Mouse (Mus musculus) liver, embryonic 12.5 days (tissue): ENCODE measurements around the gene Tarbp1. TPM values are rescaled to one million over a fixed set of nuclear protein-coding genes. Genes with fewer than 3 reads are reported as not detected.

ENCODE experiments used
- ATAC-seq: fragments of 200-750 bp; cut with Nextera tagmentation; 2 replicates; pipeline ENCODE4 v1.8.0; 2017; ENCODE audit warnings: moderate number of reproducible peaks, mild to moderate bottlenecking, moderate library complexity
- H3K27ac ChIP-seq: fragments of 300-500 bp; sonication (generic); 2 replicates; pipeline ENCODE4 v1.5.1; 2016; ENCODE audit warnings: mild to moderate bottlenecking
- H3K27me3 ChIP-seq: fragments of 300-500 bp; sonication (generic); replicated peaks from 2 replicates; pipeline ENCODE4 v1.6.1; 2016; ENCODE audit warnings: mild to moderate bottlenecking, moderate library complexity
- H3K36me3 ChIP-seq: fragments of 300-500 bp; sonication (generic); 2 replicates; pipeline ENCODE4 v1.6.1; 2016; ENCODE audit warnings: mild to moderate bottlenecking, moderate library complexity
- H3K4me1 ChIP-seq: fragments of 300-500 bp; sonication (generic); 2 replicates; pipeline ENCODE4 v1.6.1; 2016
- H3K4me2 ChIP-seq: fragments of 300-500 bp; sonication (generic); 2 replicates; pipeline ENCODE4 v1.6.1; 2016; ENCODE audit warnings: mild to moderate bottlenecking, moderate library complexity
- H3K4me3 ChIP-seq: fragments of 300-500 bp; sonication (generic); 2 replicates; pipeline ENCODE4 v1.5.1; 2016; ENCODE audit warnings: mild to moderate bottlenecking, moderate library complexity
- H3K9ac ChIP-seq: fragments of 300-500 bp; sonication (generic); 2 replicates; pipeline ENCODE4 v1.6.1; 2016; ENCODE audit warnings: mild to moderate bottlenecking, moderate library complexity
- H3K9me3 ChIP-seq: fragments of 300-500 bp; sonication (generic); replicated peaks from 2 replicates; pipeline ENCODE4 v1.6.1; 2016; ENCODE audit warnings: mild to moderate bottlenecking, moderate library complexity
- WGBS: fragments of 180-500 bp; shearing (Covaris S2); methylation state at CpG from one replicate; pipeline ENCODE4 v1.1.7; 2016; ENCODE audit not compliant: insufficient replicate concordance; 5-methylcytosine and 5-hydroxymethylcytosine counted together
- polyA plus RNA-seq: library from polyadenylated mRNA; unstranded; fragments of >200 nt; fragmentation: Nextera tagmentation; extraction: Ambion mirVana; gene quantifications from 2 replicates; pipeline ENCODE4 v1.2.1, GENCODE M21; 2016

Tarbp1 gene
- 3.3 and 3.4 TPM in 2 replicates for polyA plus RNA-seq

DNA sequence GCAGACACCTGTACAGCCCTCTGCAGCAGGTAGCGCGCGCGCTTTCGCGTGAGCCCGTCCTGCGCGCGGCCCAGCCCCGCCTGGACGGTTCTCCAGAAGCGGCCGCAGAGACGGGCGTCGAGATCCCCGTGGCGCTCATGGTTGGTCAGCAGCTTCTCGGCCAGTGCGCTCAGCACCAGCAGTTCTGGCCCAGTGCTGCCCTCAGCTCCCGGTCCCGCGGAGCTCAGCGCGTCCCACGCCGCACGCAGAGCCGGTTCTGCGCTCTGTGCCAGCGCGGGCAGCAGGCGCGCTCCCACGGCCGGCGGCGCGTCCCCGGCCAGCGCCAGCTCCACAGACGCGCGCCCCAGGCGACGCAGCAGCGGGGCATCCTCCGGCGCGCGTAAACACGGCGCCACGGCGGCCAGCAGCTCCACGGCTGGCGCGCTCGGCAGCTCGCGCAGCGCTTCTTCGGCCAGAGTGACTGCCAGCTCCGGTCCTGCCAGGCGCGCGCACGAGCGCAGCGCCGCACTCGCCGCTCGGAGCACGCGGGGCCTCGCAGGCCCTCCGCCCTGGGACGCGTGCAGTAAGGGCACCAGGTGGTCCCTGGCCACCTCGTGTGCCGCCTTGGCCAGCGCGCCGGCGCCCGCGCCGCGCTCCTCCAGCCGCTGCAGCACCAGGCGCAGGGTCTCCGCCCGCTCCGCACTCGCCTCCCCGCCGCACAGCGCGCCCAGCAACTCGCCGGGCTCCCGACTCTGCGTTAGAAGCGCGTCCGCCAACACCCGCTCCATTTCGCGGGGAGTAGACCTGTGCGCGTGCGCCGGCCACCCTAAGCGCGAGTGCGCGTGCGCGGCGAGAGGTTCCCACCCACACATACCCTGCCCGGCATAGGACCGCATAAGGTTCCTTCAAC lies at the start of gene Tarbp1:
Gene Tarbp1 (minus strand): TSS at position 767 of the 889 bp plus-strand sequence.
- peak within 1 kb of the TSS; percentile 94 for H3K4me2 ChIP-seq
- no peaks in the 10 kb centered on the region for H3K9me3 ChIP-seq
- under 1% methylated on average over 124 of the region's 124 CpGs for WGBS
- H3K4me1 ChIP-seq, result peaks cover 35% of the 10 kb centered on the region
- peak; percentile 86 for ATAC-seq
- H3K9ac ChIP-seq, result peak within 1 kb of the TSS; percentile 75
- H3K4me3 ChIP-seq, result peak within 1 kb of the TSS; percentile 78
- H3K27ac ChIP-seq, result peak within 1 kb of the TSS; percentile 71
- peaks cover 18% of the 10 kb centered on the region for H3K36me3 ChIP-seq
- peaks cover 33% of the 10 kb centered on the region for H3K27me3 ChIP-seq

DNA sequence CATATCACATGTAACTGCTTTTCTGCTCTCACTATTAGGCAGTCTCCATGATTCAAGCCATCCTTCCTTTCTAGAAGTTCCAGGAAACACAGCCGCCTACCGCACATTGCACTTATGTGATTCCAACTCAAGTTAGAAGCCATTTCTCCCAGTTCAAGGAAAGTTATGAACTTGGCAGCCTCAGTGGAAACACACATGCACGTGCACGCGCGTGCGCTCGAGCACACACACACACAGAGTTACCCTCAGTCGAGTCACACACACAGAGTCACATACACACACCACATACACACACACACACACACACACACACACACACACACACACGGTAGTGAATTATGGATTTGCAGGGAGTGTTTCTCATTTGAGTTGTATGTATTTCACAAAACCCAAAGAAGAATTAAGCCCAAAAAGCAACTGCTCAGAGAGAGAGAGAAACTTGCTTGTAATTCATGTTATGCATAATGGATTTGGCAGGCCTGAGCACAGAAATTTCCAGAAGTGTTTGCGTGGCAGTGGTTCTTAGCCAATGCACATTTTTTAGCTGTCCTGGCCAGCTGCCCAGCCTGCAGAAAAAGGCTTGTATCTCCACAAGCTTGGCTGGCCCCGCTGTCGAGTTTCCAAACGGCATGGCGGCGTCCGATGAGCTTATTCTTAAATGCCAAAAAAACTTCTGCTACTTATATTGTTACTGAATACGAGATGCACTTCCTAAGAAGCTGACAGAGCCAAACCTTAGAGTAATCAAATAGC lies 49.5 kb upstream of the Tarbp1 start:
- no peaks in the 10 kb centered on the region for H3K27me3 ChIP-seq
- no peak for ATAC-seq
- H3K9ac ChIP-seq, result no peak overlapping the region
- H3K36me3 ChIP-seq, result no peaks in the 10 kb centered on the region
- H3K9me3 ChIP-seq, result no peaks in the 10 kb centered on the region
- no peak overlapping the region for H3K4me2 ChIP-seq
- no peak overlapping the region for H3K4me3 ChIP-seq
- peaks cover 11% of the 10 kb centered on the region for H3K4me1 ChIP-seq
- WGBS, result 79% methylated on average over 18 of the region's 18 CpGs
- no peak overlapping the region for H3K27ac ChIP-seq

DNA sequence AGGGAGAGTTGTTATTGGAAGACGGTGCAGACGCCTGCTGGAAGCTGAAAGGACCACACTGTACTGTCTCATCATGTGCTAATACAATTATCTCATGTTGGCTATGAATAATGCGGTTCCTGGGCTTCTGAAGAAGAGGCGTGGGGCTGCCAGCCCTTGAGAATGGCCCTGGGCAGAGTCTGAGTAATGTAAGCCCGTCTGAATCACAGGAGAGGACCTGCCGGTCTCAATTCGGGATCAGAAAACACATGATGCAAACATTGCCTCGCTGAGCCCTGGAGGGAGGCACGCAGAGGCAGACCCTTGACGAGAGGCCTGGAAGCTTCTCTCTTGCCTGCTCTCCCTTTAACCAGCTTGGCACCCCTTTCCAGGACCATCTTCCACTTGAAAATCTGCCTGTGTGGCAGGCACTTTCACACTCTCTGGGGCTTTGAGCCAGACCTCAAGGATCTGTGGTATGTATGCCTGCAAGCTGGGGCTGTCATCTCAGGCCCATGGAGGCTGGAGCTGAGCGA lies 48.3 kb upstream of the Tarbp1 start:
- Histone ChIP-seq H3K36me3 (no peaks in the 10 kb centered on the region), H3K27me3 (no peaks in the 10 kb centered on the region), H3K4me2 (no peak overlapping the region), H3K27ac (no peak overlapping the region), H3K9me3 (no peaks in the 10 kb centered on the region), H3K4me1 (peaks cover 11% of the 10 kb centered on the region), H3K4me3 (no peak overlapping the region), H3K9ac (no peak overlapping the region)
- no peak for ATAC-seq
- 71% methylated on average over 11 of the region's 11 CpGs for whole genome bisulfite sequencing

DNA sequence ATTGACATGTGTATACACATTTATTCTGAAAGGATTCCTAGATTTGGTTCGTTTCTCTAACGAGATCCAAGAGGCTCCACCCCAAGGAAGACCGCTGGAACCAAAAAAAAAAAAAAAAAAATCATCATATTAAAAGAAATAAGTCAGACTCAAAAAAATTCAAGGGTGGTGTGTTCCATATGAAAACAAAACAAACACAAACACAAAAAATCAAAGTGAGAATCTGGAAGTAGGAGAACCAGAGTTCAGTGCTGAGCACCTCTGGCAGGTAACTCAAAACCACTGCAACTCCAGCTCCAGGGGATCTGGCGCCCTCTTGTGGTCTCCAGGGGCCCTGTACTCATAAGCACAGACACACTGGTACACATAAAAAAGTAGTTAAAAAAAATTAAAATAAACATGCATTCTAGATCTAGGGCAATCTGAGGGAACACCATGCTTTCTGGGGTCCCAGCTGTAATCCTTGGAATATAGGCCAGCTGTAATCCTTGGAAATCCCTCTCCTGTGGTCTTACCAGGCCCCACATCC lies 44.6 kb upstream of the Tarbp1 start:
- H3K4me2 ChIP-seq, result no peak overlapping the region
- no peak overlapping the region for H3K9ac ChIP-seq
- WGBS, result 75% methylated on average over 4 of the region's 4 CpGs
- H3K27ac ChIP-seq, result no peak overlapping the region
- ATAC-seq, result no peak
- H3K27me3 ChIP-seq, result peaks cover 8% of the 10 kb centered on the region; the same call in 1 of the 2 replicates
- H3K4me1 ChIP-seq, result peaks cover 14% of the 10 kb centered on the region
- H3K4me3 ChIP-seq, result no peak overlapping the region
- H3K36me3 ChIP-seq, result no peaks in the 10 kb centered on the region
- no peaks in the 10 kb centered on the region for H3K9me3 ChIP-seq

DNA sequence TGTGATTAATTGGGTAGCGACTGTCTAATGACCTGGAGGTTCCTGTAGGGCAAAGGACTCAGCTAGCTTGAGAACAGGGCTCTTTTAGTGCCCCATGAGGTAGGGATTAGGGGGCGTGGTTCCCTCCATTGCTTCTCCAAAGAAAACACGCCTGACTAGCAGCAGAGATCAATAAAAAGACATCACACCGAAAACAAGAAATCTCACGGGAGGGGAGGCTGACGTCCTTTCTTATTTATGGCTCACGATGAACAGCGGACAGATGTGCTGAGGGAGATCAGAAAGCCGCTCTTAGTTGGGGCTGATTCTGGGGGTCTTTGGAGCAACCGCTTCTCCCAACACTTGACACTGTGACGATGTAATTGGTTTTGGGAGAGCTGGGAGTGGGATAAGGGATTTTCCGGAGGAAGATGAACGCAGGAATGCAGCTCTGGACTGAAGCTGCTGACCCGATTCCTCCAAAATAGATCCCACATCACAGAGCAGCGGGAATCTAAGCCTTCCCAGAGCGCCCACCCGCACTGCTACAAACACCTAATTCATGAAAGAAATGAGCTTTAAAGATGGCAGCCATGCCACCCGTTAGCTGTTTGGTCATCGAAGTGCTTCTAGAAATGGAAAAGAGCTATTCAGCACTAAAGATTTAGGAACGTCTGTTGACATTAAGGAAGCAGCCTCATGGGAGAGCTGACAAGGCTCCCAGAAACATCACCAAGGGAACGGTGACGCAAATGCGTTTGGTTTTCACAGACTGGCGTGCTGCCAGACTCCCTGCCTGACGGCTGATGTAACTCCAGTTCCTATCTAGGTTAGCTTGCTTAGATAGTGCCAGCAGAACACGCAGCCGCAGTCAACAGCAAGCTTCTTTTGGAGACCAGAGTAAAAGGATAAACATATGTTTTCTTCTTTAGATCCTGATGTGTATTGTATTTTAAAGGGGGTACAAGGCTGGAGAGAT lies 42.0 kb upstream of the Tarbp1 start:
- H3K9ac ChIP-seq, result no peak overlapping the region
- 23% methylated on average over 27 of the region's 27 CpGs for WGBS

DNA sequence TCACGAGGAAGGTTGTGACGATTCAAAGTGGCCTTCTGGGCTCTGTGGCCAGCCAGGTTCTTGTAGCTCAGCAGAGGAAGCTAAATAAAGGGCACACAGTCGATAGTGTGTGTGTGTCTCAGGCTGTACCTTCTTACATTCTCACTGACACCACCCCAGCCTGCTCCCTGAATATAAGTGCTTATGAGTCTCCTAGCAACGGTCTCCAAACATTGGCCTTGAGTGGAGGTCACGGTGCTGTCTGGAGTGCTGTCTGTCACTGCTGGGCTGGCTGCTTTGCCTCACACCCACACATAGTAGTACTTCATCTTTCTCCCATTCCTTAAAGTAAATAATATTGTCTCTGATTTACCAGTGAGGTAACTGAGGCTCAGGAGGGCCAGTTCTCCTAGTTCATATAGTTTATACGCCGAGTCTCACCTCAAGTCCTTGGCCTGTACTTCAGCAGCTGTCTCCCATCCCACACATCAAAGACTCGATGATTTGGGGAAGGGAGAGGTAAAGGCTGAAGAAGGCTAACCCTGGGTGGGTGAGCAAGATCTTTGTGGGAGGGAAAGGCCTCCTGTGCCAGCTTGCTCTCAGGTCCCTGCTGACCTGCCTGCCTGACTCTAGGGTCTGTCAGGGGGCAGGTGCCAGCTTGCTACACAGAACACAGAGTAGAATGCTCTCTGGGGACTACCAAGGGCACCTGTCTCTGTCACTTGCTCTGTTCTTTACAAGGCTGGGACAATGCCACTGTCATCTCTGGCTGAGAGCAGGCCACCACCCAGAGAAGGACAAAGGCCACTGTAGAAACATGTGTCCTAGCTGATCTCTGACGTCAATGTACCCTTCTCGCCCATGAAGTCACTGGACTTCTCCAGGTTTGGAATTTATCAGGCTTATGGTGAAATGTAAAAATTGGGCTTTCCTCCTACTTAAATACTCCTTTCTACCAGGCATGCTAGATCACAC lies 39.4 kb upstream of the Tarbp1 start:
- H3K4me3 ChIP-seq, result no peak overlapping the region
- peaks cover 14% of the 10 kb centered on the region for H3K4me1 ChIP-seq
- H3K4me2 ChIP-seq, result no peak overlapping the region
- H3K9me3 ChIP-seq, result no peaks in the 10 kb centered on the region
- no peak overlapping the region for H3K27ac ChIP-seq
- H3K9ac ChIP-seq, result no peak overlapping the region
- whole genome bisulfite sequencing, result 60% methylated on average over 10 of the region's 10 CpGs
- H3K27me3 ChIP-seq, result peaks cover 8% of the 10 kb centered on the region; the same call in 1 of the 2 replicates
- H3K36me3 ChIP-seq, result no peaks in the 10 kb centered on the region
- ATAC-seq, result no peak

More for the DNA sequence above, 42.0 kb upstream of the Tarbp1 start:
- peaks cover 8% of the 10 kb centered on the region; the same call in 1 of the 2 replicates for H3K27me3 ChIP-seq
- H3K4me1 ChIP-seq, result peaks cover 14% of the 10 kb centered on the region
- 0 out of 2 replicates have a peak, but pooled peaks have one; percentile 37 for ATAC-seq
- H3K27ac ChIP-seq, result no peak overlapping the region
- peak overlapping the region; percentile 26 for H3K4me3 ChIP-seq
- H3K36me3 ChIP-seq, result no peaks in the 10 kb centered on the region
- no peaks in the 10 kb centered on the region for H3K9me3 ChIP-seq
- peak overlapping the region; percentile 47 for H3K4me2 ChIP-seq

DNA sequence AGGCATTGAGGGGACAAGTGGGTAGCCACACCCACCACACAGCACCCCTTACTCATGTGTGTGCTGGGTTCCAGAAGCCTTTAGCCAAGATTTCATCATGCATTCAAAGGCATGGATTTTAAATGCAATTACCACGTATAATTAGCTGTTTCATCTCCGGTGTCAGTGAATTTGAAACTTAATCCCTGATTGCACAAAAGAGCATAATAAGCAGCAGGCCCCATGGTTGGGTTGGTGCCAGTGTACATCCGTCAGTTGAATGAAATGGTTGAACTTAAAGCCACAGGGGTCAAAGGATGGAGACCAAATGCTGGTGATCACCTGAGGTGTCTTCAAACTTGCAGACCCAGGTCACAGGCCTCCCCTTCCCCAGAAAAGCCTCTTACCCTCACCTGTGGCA lies 36.0 kb upstream of the Tarbp1 start:
- no peak overlapping the region for H3K9ac ChIP-seq
- H3K4me1 ChIP-seq, result no peaks in the 10 kb centered on the region
- WGBS, result 69% methylated on average over 3 of the region's 3 CpGs
- no peaks in the 10 kb centered on the region for H3K36me3 ChIP-seq
- peaks cover 8% of the 10 kb centered on the region; the same call in 1 of the 2 replicates for H3K27me3 ChIP-seq
- H3K4me3 ChIP-seq, result no peak overlapping the region
- H3K9me3 ChIP-seq, result no peaks in the 10 kb centered on the region
- H3K4me2 ChIP-seq, result no peak overlapping the region
- H3K27ac ChIP-seq, result no peak overlapping the region
- no peak for ATAC-seq

DNA sequence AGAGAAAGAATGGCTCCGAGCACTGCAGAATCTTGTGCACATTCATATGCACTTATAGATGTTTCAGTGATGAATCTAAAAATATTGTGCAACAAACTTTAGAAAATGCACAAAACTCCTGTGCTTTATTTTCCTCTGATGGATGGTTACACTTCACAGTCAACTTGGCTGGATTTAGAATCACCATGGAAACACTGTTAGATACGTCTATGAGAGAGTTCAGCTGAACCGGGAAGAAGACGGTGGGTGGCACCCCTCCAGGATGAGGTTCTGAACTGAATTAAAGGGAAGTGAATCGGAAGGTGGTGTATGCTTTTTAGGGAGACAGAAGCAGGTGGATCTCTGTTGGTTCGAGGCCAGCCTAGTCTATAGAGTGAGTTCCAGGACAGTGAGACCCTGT lies 34.8 kb upstream of the Tarbp1 start:
- Histone ChIP-seq H3K4me3 (no peak overlapping the region), H3K27ac (no peak overlapping the region), H3K4me2 (no peak overlapping the region), H3K36me3 (no peaks in the 10 kb centered on the region), H3K27me3 (0 out of 2 replicates have a peak, but pooled peaks cover under 1% of the 10 kb centered on the region), H3K9ac (no peak overlapping the region), H3K4me1 (no peaks in the 10 kb centered on the region), H3K9me3 (no peaks in the 10 kb centered on the region)
- 69% methylated on average over 6 of the region's 6 CpGs for WGBS
- ATAC-seq, result no peak

DNA sequence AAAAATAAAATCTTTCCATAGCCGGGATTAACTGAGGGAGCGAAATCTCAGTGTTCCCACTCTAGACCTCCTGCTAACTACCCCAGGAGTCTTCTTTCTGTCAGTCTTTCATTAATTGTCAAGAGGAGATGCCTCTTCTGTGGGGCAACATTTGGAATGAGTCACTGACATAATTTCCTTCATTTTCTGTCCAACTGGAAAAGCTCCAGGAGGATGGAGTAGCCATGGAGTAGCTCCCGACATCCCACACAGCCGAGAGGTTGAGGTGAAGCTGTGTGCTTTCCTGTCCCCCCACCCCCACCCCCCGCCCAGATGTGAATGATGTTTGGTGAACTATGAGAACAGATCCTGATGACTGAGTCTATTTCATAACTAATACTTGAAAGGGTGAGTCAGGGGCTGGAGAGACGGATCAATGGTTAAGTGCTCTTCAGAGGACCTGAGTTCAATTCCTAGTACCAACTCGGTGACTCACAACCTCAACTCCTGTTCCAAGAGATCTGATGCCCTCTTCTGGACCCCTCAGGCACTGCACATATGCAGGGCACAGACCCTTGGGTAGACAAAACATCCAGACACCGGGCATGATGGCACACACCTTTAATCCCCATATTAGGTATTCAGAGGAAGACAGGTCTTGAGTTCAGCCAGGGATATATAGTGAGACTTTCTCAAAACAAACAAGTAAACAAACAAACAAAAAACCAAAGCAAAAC lies 34.2 kb upstream of the Tarbp1 start:
- H3K36me3 ChIP-seq, result no peaks in the 10 kb centered on the region
- H3K4me1 ChIP-seq, result no peaks in the 10 kb centered on the region
- no peaks in the 10 kb centered on the region for H3K9me3 ChIP-seq
- H3K4me3 ChIP-seq, result no peak overlapping the region
- no peaks in the 10 kb centered on the region for H3K27me3 ChIP-seq
- no peak overlapping the region for H3K27ac ChIP-seq
- no peak overlapping the region for H3K4me2 ChIP-seq
- ATAC-seq, result no peak
- no peak overlapping the region for H3K9ac ChIP-seq
- WGBS, result 77% methylated on average over 8 of the region's 8 CpGs

DNA sequence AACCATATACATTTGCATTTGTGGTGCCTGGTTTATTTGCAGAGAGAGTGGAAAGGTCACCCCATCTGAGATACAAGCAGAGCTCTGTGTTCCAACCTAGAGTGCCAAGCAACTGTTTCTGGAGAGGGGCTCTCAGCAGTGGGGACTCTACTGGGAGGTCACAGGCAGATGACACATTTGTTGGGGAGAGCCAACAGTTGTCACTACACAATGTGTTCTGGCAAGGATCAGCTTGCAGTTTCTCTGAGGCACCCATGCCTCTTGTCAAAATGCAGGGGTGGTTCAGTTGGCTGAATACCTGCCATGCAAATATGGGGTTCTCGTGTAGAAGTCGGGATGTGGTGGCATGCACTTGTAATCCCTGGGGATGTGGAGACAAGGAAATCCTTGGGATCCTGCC lies 33.4 kb upstream of the Tarbp1 start:
- Histone ChIP-seq H3K36me3 (no peaks in the 10 kb centered on the region), H3K4me1 (no peaks in the 10 kb centered on the region), H3K4me2 (no peak overlapping the region), H3K27me3 (no peaks in the 10 kb centered on the region), H3K27ac (no peak overlapping the region), H3K4me3 (no peak overlapping the region), H3K9ac (no peak overlapping the region), H3K9me3 (no peaks in the 10 kb centered on the region)
- WGBS, result 69% methylated on average over 2 of the region's 2 CpGs
- no peak for ATAC-seq
